Mouse (Mus musculus): ENCODE measurements around the gene Prok2.
A peak's percentile ranks its signal among the peaks of the same experiment; 100 is the strongest.

Gene Prok2

GRCm38 (mm10) chr6:99725971-99726561 lies at the start of gene Prok2:
Prok2 (minus strand) TSS chr6:99726392.
- DNase-seq, result peak; percentile 18 to 39

GRCm38 (mm10) chr6:99774680-99775079 lies 48.5 kb upstream of the Prok2 start:
- DNase-seq, result no peak

- DNase-seq, result no peak
Observed at GRCm38 (mm10) chr6:99768495-99768894, 42.3 kb upstream of the Prok2 start.

GRCm38 (mm10) chr6:99764916-99765315 lies 38.7 kb upstream of the Prok2 start:
- no peak for DNase-seq

- no peak for DNase-seq
Observed at GRCm38 (mm10) chr6:99762069-99762985, 36.1 kb upstream of the Prok2 start.

GRCm38 (mm10) chr6:99756105-99756504 lies 29.9 kb upstream of the Prok2 start:
- DNase-seq, result no peak

- DNase-seq, result no peak
Observed at GRCm38 (mm10) chr6:99751308-99751707, 25.1 kb upstream of the Prok2 start.

GRCm38 (mm10) chr6:99746275-99746674 lies 20.1 kb upstream of the Prok2 start:
- DNase-seq, result no peak

- DNase-seq, result no peak
Observed at GRCm38 (mm10) chr6:99742866-99743265, 16.7 kb upstream of the Prok2 start.

- no peak for DNase-seq
Observed at GRCm38 (mm10) chr6:99734666-99735065, 8.5 kb upstream of the Prok2 start.

GRCm38 (mm10) chr6:99732673-99733072 lies 6.5 kb upstream of the Prok2 start:
- no peak for DNase-seq

GRCm38 (mm10) chr6:99731926-99732325 lies 5.7 kb upstream of the Prok2 start:
- no peak for DNase-seq

- no peak for DNase-seq
Observed at GRCm38 (mm10) chr6:99729853-99730252, 3.7 kb upstream of the Prok2 start.

- DNase-seq, result peak; percentile 8 to 16
Observed at GRCm38 (mm10) chr6:99726576-99727303, 548 bp upstream of the Prok2 start.

- no peak for DNase-seq
Observed at GRCm38 (mm10) chr6:99722390-99722789, 3.8 kb downstream of the Prok2 start.

- DNase-seq, result no peak
Observed at GRCm38 (mm10) chr6:99721032-99721431, 5.2 kb downstream of the Prok2 start.

- DNase-seq, result no peak
Observed at GRCm38 (mm10) chr6:99715913-99716312, 10.3 kb downstream of the Prok2 start.

GRCm38 (mm10) chr6:99715191-99715590 lies 11.0 kb downstream of the Prok2 start:
- no peak for DNase-seq

GRCm38 (mm10) chr6:99713256-99713655 lies 12.9 kb downstream of the Prok2 start:
- no peak for DNase-seq

GRCm38 (mm10) chr6:99711576-99712101 lies 14.6 kb downstream of the Prok2 start:
- no peak for DNase-seq

- peak; percentile 23 to 33 for DNase-seq
Observed at GRCm38 (mm10) chr6:99700484-99700883, 25.7 kb downstream of the Prok2 start.

GRCm38 (mm10) chr6:99692916-99693841 lies 33.0 kb downstream of the Prok2 start:
- peak; percentile 49 to 71 for DNase-seq

All from kidney, postnatal 4 days (tissue).